Mouse (Mus musculus) bone marrow, adult 2 months (tissue): Measurements from ENCODE around the gene Pdss2. TPM values are rescaled to one million over a fixed set of nuclear protein-coding genes. Genes with fewer than 3 reads are reported as not detected.

Experiments used
- H3K27ac ChIP-seq: fragments of 200-500 bp; 2 replicates; pipeline ENCODE4 v1.5.1; 2012; ENCODE audit warnings: low read depth, mild to moderate bottlenecking, control low read depth, inconsistent platforms, low read length; ENCODE audit not compliant: control insufficient read depth, poor library complexity, insufficient read depth
- H3K4me1 ChIP-seq: fragments of 200-500 bp; 2 replicates; pipeline ENCODE4 v1.6.1; 2011; ENCODE audit warnings: low read length; ENCODE audit not compliant: control insufficient read depth, insufficient read depth
- H3K4me3 ChIP-seq: fragments of 200-500 bp; replicated peaks from 2 replicates; pipeline ENCODE3; 2011; ENCODE audit warnings: mild to moderate bottlenecking, low read depth, low read length, control low read depth; ENCODE audit not compliant: control insufficient read depth
- CTCF ChIP-seq: fragments of 200-500 bp; IDR thresholded peaks from 2 replicates; pipeline ENCODE4 v1.5.1; 2011; ENCODE audit warnings: low read length, control low read depth; ENCODE audit not compliant: control insufficient read depth, insufficient read depth
- POLR2A ChIP-seq: fragments of 200-500 bp; IDR thresholded peaks from 2 replicates; pipeline ENCODE4 v1.6.1; 2011; ENCODE audit warnings: low read depth, mild to moderate bottlenecking, control low read depth, low read length, borderline replicate concordance; ENCODE audit not compliant: control insufficient read depth
- WGBS: fragments of 180-500 bp; shearing (Covaris S2); methylation state at CpG from one replicate; pipeline ENCODE4 v1.1.7; 2018; 5-methylcytosine and 5-hydroxymethylcytosine counted together
- polyA plus RNA-seq: library from polyadenylated mRNA; stranded (reverse); fragments of >200 nt; gene quantifications from 2 replicates; pipeline ENCODE4 v1.2.4, GENCODE M21; 2011; ENCODE audit warnings: low replicate concordance; ENCODE audit not compliant: missing spikeins, insufficient read depth, insufficient read length

Pdss2 gene
- polyA plus RNA-seq, 1 experiment, result 10.9 TPM

DNA sequence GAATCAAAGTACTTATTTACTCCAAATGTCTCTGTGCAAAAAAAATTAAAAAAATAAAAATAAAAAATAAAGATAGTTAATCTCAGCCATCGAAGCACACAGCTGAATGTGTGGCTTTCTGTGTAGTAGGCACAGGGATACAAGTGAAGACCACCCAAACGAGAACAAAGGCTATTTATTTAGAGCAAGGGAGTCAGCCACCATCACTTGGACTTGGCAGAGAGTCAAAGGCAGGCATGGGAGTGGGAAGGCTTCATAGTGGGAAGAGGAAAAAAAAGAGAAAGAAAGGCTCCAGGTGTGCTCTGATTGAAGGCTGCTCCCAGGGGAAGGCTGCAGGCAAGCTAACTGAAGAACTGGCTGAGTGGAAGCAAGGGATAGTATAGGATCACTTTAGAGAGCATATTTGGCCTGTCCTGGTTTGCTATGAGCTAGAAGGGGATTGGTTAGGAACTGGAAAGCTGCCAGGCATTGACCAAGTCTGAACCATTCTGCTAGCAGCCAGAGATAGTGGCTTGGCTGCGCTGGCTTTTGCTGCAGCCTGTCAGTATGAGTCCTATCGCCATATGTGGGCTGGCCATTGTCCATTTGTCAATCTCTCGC is 40.9 kb upstream of the Pdss2 start:
- Histone ChIP-seq H3K4me1 (no peaks in the 10 kb centered on the region), H3K27ac (no peak overlapping the region), H3K4me3 (no peak overlapping the region)
- 68% methylated on average over 5 of the region's 5 CpGs for WGBS
- no peak for TF ChIP-seq POLR2A

GRCm38 (mm10) chr10:43200206-43200605 is 21.1 kb upstream of the Pdss2 start:
- Histone ChIP-seq H3K4me1 (no peaks in the 10 kb centered on the region), H3K27ac (no peak overlapping the region), H3K4me3 (no peak overlapping the region)
- WGBS, result 79% methylated on average over 2 of the region's 2 CpGs
- TF ChIP-seq CTCF, result no peak
- TF ChIP-seq POLR2A, result no peak

DNA sequence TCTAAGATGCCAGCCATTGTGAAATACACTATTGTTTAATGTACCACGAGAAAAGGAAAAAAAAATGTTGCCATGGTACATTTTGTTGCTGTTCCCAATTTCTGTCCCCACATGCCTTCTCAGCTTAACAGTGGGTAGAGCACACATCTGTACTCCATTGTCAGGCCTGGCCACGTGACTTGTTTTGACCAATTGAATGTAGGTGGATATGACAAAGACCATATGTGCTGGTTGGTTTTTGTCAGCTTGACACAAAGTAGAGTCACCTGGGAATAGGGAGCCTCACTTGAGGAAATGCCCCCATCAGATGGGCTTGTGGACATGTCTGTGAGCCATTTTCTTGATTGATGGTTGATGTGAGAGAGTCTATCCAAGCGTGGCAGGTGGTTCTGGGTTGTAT is 17.4 kb upstream of the Pdss2 start:
- WGBS, result 78% methylated on average over 3 of the region's 3 CpGs
- H3K27ac ChIP-seq, result no peak overlapping the region
- H3K4me3 ChIP-seq, result no peak overlapping the region

DNA sequence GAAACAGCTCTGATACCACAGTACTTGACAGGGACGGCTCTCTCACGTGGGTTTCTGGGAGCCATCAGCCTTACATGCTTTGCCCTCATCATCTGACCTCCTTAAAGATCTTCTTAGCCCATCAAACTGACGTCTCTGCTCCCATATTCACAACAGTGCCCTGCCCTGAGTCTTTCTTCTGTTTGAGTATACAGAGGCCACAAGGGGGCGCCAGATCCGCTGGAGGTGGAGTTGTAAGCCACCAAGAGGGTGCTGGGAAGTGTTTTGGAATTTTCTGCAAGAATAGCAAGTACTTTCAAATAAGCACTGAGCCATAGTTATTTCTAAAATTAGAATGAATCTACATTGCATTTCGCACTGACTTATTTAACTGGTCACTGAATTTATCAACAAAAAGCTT is 9.4 kb upstream of the Pdss2 start:
- peak; percentile 68 for TF ChIP-seq CTCF
- TF ChIP-seq POLR2A, result no peak
- 49% methylated on average over 6 of the region's 6 CpGs for WGBS
- H3K4me1 ChIP-seq, result no peaks in the 10 kb centered on the region
- H3K4me3 ChIP-seq, result no peak overlapping the region
- no peak overlapping the region for H3K27ac ChIP-seq

More for the DNA sequence above, 17.4 kb upstream of the Pdss2 start:
- TF ChIP-seq POLR2A, result no peak
- TF ChIP-seq CTCF, result no peak
- no peaks in the 10 kb centered on the region for H3K4me1 ChIP-seq

- peaks cover 1% of the 10 kb centered on the region; the same call in 1 of the 2 replicates for H3K4me1 ChIP-seq
- H3K27ac ChIP-seq, result no peak overlapping the region
- no peak for TF ChIP-seq CTCF
- no peak for TF ChIP-seq POLR2A
- no peak overlapping the region for H3K4me3 ChIP-seq
- 84% methylated on average over 13 of the region's 13 CpGs for WGBS
Observed at GRCm38 (mm10) chr10:43217361-43217900, 3.9 kb upstream of the Pdss2 start.

DNA sequence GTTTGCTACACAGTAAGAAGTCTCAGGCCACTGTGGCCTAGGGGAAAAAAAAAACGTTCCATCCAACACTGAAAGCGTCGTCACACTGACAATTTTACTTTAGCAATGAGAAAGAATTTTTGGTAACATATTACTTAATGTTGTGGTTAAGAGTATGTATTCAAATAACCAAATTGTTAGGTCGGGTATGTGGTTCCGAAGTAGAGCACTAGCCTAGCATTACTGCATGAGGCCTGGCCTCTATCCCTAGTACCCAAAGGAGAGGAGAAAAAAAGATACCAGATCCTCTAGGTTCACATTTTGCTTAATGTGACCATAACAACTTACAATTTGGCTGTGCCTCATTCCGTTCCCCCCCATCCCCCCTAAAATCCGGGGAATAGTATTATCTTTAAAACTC is 807 bp upstream of the Pdss2 start:
- TF ChIP-seq POLR2A, result no peak
- TF ChIP-seq CTCF, result no peak
- peaks cover 1% of the 10 kb centered on the region; the same call in 1 of the 2 replicates for H3K4me1 ChIP-seq
- no peak overlapping the region for H3K4me3 ChIP-seq
- 4% methylated on average over 7 of the region's 7 CpGs for WGBS
- H3K27ac ChIP-seq, result no peak overlapping the region

DNA sequence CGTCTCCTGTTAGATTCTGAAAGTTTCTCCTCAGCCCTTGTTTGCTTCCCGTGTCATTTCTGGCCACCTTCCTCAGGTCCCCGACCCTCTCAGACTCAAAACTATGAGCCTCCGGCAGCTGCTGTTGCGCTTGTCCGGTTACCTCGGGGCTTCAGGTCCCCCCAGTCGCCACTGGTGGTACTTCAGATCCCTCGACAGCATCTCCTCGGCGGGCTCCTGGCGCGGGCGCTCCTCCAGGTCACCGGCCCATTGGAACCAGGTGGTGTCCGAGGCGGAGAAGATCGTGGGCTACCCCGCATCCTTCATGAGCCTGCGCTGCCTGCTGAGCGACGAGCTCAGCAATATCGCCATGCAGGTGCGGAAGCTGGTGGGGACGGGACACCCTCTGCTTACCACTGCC is 373 bp downstream of the Pdss2 start:
- no peak for TF ChIP-seq POLR2A
- Histone ChIP-seq H3K4me1 (peaks cover 1% of the 10 kb centered on the region; the same call in 1 of the 2 replicates), H3K27ac (peak overlapping the region; percentile 91), H3K4me3 (peak overlapping the region; percentile 90)
- under 1% methylated on average over 25 of the region's 25 CpGs for WGBS

- Histone ChIP-seq H3K4me1 (peaks cover 1% of the 10 kb centered on the region; the same call in 1 of the 2 replicates), H3K4me3 (no peak overlapping the region), H3K27ac (no peak overlapping the region)
- TF ChIP-seq CTCF (no peak), POLR2A (no peak)
- WGBS, result 78% methylated on average over 2 of the region's 2 CpGs
Observed at GRCm38 (mm10) chr10:43223391-43223790, 2.1 kb downstream of the Pdss2 start.

- TF ChIP-seq CTCF (no peak), POLR2A (no peak)
- WGBS, result 75% methylated on average over 1 of the region's 1 CpGs
- Histone ChIP-seq H3K27ac (no peak overlapping the region), H3K4me1 (no peaks in the 10 kb centered on the region; the same call in 1 of the 2 replicates), H3K4me3 (no peak overlapping the region)
Observed at GRCm38 (mm10) chr10:43226391-43226790, 5.1 kb downstream of the Pdss2 start.
